Mouse (Mus musculus) lung, embryonic 16.5 days (tissue): Measurements from ENCODE around the gene Ints5. TPM values are rescaled to one million over a fixed set of nuclear protein-coding genes. Genes with fewer than 3 reads are reported as not detected.

Source experiments
- ATAC-seq: fragments of 200-750 bp; cut with Nextera tagmentation; 2 replicates; pipeline ENCODE4 v1.8.0; 2017; ENCODE audit warnings: low read depth, mild to moderate bottlenecking, moderate library complexity
- H3K27ac ChIP-seq: fragments of 300-500 bp; sonication (generic); 2 replicates; pipeline ENCODE4 v1.5.1; 2014; ENCODE audit warnings: mild to moderate bottlenecking, control low read depth, low read length
- H3K27me3 ChIP-seq: fragments of 300-500 bp; sonication (generic); 2 replicates; pipeline ENCODE4 v1.6.1; 2014; ENCODE audit warnings: low read depth, low read length, mixed read lengths; ENCODE audit not compliant: control insufficient read depth, insufficient read depth
- H3K36me3 ChIP-seq: fragments of 300-500 bp; sonication (generic); 2 replicates; pipeline ENCODE4 v1.6.1; 2014; ENCODE audit warnings: low read length; ENCODE audit not compliant: control insufficient read depth, insufficient read depth
- H3K4me1 ChIP-seq: fragments of 300-500 bp; sonication (generic); replicated peaks from 2 replicates; pipeline ENCODE4 v1.6.1; 2014; ENCODE audit warnings: low read length, mixed read lengths; ENCODE audit not compliant: control insufficient read depth, insufficient read depth
- H3K4me2 ChIP-seq: fragments of 300-500 bp; sonication (generic); 2 replicates; pipeline ENCODE4 v1.6.1; 2014; ENCODE audit warnings: low read depth, low read length, control low read depth
- H3K4me3 ChIP-seq: fragments of 300-500 bp; sonication (generic); 2 replicates; pipeline ENCODE4 v1.5.1; 2014; ENCODE audit warnings: mild to moderate bottlenecking, low read length, control low read depth
- H3K9ac ChIP-seq: fragments of 300-500 bp; sonication (generic); 2 replicates; pipeline ENCODE4 v1.6.1; 2014; ENCODE audit warnings: low read length, control low read depth
- H3K9me3 ChIP-seq: fragments of 300-500 bp; sonication (generic); 2 replicates; pipeline ENCODE4 v1.6.1; 2016; ENCODE audit warnings: low read length; ENCODE audit not compliant: control insufficient read depth
- WGBS: fragments of 180-500 bp; shearing (Covaris S2); extraction: QIAGEN DNeasy Blood & Tissue Kit; methylation state at CpG from one replicate; pipeline ENCODE4 v1.1.7; 2014; 5-methylcytosine and 5-hydroxymethylcytosine counted together
- microRNA-seq: library from miRNA; unstranded; fragments of <30 nt; microRNA quantifications from one replicate; pipeline ENCODE4, GENCODE M21; 2016
- polyA plus RNA-seq: library from polyadenylated mRNA; unstranded; fragments of >200 nt; fragmentation: Nextera tagmentation; extraction: Ambion mirVana; gene quantifications from 2 replicates; pipeline ENCODE4 v1.2.1, GENCODE M21; 2015

Gene Ints5
- polyA plus RNA-seq, 1 experiment from 2014 or later = 40.8 TPM

- peaks cover 44% of the 10 kb centered on the region for H3K36me3 ChIP-seq
- peak overlapping the region; percentile 50 for H3K9ac ChIP-seq
- no peaks in the 10 kb centered on the region for H3K27me3 ChIP-seq
- peak overlapping the region; percentile 57 for H3K4me2 ChIP-seq
- H3K9me3 ChIP-seq = no peaks in the 10 kb centered on the region
- H3K4me1 ChIP-seq = peaks cover 31% of the 10 kb centered on the region
- H3K27ac ChIP-seq = no peak overlapping the region
- no peak for ATAC-seq
- WGBS = 66% methylated on average over 6 of the region's 6 CpGs
- peak overlapping the region; percentile 28 for H3K4me3 ChIP-seq
These were observed 52.4 kb downstream of the Ints5 start for GRCm38 (mm10) chr19:8945251-8945650.

DNA sequence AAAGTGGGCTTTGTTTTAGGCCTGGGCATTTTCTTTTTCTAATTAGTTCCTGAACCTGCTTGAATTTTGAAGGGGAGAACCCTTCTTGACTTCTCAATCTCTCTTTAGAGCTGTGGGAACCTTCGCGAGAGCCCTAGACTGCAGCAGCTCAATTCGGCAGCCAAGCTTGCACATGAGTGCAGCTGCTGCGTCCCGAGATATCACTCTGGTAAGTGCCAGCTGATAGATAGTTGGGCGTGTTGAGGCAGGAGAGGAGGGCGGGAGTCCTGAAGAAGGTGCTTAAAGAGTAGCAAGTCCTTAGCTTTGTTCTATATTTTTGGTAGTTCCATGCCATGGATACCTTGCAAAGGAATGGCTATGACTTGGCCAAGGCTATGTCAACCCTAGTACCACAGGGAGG lies 54.1 kb downstream of the Ints5 start:
- Histone ChIP-seq H3K4me3 (no peak overlapping the region), H3K27ac (no peak overlapping the region), H3K9me3 (no peaks in the 10 kb centered on the region), H3K9ac (no peak overlapping the region), H3K36me3 (peaks cover 56% of the 10 kb centered on the region), H3K4me2 (no peak overlapping the region), H3K4me1 (peaks cover 23% of the 10 kb centered on the region), H3K27me3 (no peaks in the 10 kb centered on the region)
- WGBS = 85% methylated on average over 7 of the region's 7 CpGs
- no peak for ATAC-seq

Small RNA genes lying within 50 kb of the gene (microRNA-seq; reads per million reads assigned to microRNA genes)
- not detected for gene Mir5136

Other genes starting within 250 kb of the Ints5 start
- gene Chrm1, start 229.2 kb upstream of the Ints5 start, polyA plus RNA-seq = 0.10 and 0.21 TPM in 2 replicates
- 77.0 and 78.8 TPM in 2 replicates for gene Slc3a2, start 169.6 kb upstream of the Ints5 start, polyA plus RNA-seq
- 75.5 and 78.9 TPM in 2 replicates for gene Wdr74, start 157.2 kb upstream of the Ints5 start, polyA plus RNA-seq
- 0.83 and 2.7 TPM in 2 replicates for gene 1700092M07Rik, start 152.3 kb upstream of the Ints5 start, polyA plus RNA-seq
- gene Stx5a, start 151.6 kb upstream of the Ints5 start, polyA plus RNA-seq = 162 and 174 TPM in 2 replicates
- 186 and 190 TPM in 2 replicates for gene Nxf1, start 135.9 kb upstream of the Ints5 start, polyA plus RNA-seq
- 188 and 194 TPM in 2 replicates for gene Tmem223, start 122.0 kb upstream of the Ints5 start, polyA plus RNA-seq
- gene Tmem179b, start 118.5 kb upstream of the Ints5 start, polyA plus RNA-seq = 88.2 and 89.7 TPM in 2 replicates
- 24.0 and 26.0 TPM in 2 replicates for gene Taf6l, start 106.6 kb upstream of the Ints5 start, polyA plus RNA-seq
- gene Polr2g, start 94.4 kb upstream of the Ints5 start, polyA plus RNA-seq = 140 and 147 TPM in 2 replicates
- gene Zbtb3, start 90.5 kb upstream of the Ints5 start, polyA plus RNA-seq = 5.5 and 5.6 TPM in 2 replicates
- 55.2 and 56.5 TPM in 2 replicates for gene Ttc9c, start 73.7 kb upstream of the Ints5 start, polyA plus RNA-seq
- gene Hnrnpul2, start 73.0 kb upstream of the Ints5 start, polyA plus RNA-seq = 4.4 and 5.0 TPM in 2 replicates
- gene AC129217.1, start 63.2 kb upstream of the Ints5 start, polyA plus RNA-seq = not detected in 2 replicates
- 54.1 and 54.6 TPM in 2 replicates for gene Bscl2, start 55.5 kb upstream of the Ints5 start, polyA plus RNA-seq
- gene Gng3, start 53.8 kb upstream of the Ints5 start, polyA plus RNA-seq = 2.8 and 3.3 TPM in 2 replicates
- 1.6 and 1.7 TPM in 2 replicates for gene Lrrn4cl, start 42.2 kb upstream of the Ints5 start, polyA plus RNA-seq
- 156 and 164 TPM in 2 replicates for gene Ubxn1, start 21.5 kb upstream of the Ints5 start, polyA plus RNA-seq
- 63.5 and 64.0 TPM in 2 replicates for gene Uqcc3, start 12.1 kb upstream of the Ints5 start, polyA plus RNA-seq
- 71.3 and 75.9 TPM in 2 replicates for gene Lbhd1, start 9.3 kb upstream of the Ints5 start, polyA plus RNA-seq
- gene Gm49403, start 9.1 kb upstream of the Ints5 start, polyA plus RNA-seq = not detected in 2 replicates
- gene 1810009A15Rik, start 4.2 kb upstream of the Ints5 start, polyA plus RNA-seq = 68.4 and 71.4 TPM in 2 replicates
- not detected in 2 replicates for gene Gm49416, start 4.1 kb upstream of the Ints5 start, polyA plus RNA-seq
- gene Ganab, start 5.1 kb downstream of the Ints5 start, polyA plus RNA-seq = 125 and 127 TPM in 2 replicates
- gene B3gat3, start 27.4 kb downstream of the Ints5 start, polyA plus RNA-seq = 40.2 and 43.5 TPM in 2 replicates
- 2.8 and 4.0 TPM in 2 replicates for gene Rom1, start 36.4 kb downstream of the Ints5 start, polyA plus RNA-seq
- gene Eml3, start 36.5 kb downstream of the Ints5 start, polyA plus RNA-seq = 31.0 and 32.2 TPM in 2 replicates
- gene Mta2, start 48.9 kb downstream of the Ints5 start, polyA plus RNA-seq = 149 and 164 TPM in 2 replicates
- gene Tut1, start 60.8 kb downstream of the Ints5 start, polyA plus RNA-seq = 27.5 and 28.9 TPM in 2 replicates
- gene Eef1g, start 74.0 kb downstream of the Ints5 start, polyA plus RNA-seq = 366 TPM in 2 replicates
- 30.5 and 31.0 TPM in 2 replicates for gene Ahnak, start 96.3 kb downstream of the Ints5 start, polyA plus RNA-seq
- gene Scgb1a1, start 195.0 kb downstream of the Ints5 start, polyA plus RNA-seq = 25.3 and 50.5 TPM in 2 replicates
- gene Asrgl1, start 242.6 kb downstream of the Ints5 start, polyA plus RNA-seq = 15.3 and 18.8 TPM in 2 replicates